Mouse (Mus musculus): ENCODE measurements at regions not wholly inside any gene's neighbourhood (a gene's known extent, or its start where the extent isn't known, plus 50 kb on each side); places are given as distances from the start of the nearest gene placed in this dataset.

DNA sequence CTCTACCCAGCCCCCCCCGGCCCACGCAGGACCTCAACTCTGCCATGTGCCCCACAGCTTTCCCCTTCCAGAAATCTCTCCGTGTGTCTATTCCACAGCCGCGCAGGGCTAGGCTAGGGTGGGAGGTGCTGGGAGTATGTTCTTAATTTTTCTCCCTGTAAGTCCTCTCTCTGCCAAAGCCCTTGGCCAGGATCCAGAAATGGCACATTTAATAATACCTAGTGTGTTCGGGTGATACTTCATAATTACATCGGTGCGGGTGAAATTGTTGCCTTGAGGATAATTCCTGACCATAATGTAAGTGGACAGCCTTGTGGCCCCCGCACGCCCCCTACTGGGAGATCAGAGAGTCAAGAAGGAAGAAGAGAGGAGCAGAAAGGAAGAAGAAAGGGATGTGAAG lies 1093.5 kb downstream of the Mrps31 start:
- peak; percentile 68 to 84 for DNase-seq

DNA sequence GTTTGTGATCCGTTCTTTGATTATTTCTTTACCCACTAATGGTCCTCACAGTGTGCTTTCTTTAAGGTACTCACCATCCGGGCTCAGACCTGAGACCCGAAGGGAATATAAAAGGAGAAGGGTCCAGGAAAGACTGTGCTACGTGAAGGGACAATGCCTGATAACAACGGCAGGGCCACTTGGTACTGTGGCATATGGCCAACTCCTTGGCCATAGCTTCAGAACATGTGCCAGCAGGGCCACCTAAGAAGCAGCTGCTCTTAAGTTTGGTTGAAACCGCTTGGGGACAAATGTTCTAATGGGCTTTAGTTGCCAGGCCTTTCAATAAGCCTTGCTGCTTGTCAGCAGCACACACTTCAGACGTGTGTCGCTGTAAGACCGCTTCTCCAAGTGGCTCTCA lies 1094.1 kb downstream of the Mrps31 start:
- DNase-seq = no peak

DNA sequence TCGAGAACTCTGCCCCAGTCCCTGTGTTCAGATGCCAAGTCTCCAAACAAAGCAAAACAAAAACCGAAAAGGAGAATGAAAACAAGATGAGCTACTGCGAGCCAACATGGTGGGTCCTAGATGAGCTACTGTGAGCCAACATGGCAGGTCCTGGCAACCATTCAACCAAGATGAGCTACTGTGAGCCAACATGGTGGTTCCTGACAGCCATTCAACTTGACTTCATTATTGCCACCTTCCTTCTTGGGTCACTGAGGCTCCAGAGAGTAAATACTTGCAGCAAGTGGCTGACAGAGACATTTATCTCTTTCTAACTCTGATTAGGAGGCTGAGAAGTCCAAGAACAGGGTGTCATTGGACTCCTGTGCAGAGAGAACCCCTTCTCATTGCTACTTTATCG lies 1094.8 kb downstream of the Mrps31 start:
- no peak for DNase-seq

DNA sequence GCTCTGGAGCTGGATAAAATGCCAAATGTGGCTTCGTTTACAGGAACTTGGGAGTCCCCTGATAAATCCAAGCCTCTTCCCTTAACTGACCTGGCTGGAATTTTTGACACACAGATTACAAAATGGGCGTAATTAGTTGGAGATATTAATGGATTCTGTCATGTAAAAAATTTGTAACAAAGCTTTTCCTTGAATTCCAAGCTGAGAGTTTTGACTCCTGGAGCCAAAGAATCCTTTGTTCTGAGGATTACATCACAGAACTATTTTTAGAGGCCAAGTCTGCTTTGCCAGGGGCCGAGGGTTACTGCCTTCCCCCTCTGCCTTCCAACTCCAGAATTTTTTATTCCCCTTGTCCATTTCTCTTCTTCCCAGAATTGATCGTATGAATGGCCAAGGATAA lies 1096.5 kb downstream of the Mrps31 start:
- DNase-seq = no peak

DNA sequence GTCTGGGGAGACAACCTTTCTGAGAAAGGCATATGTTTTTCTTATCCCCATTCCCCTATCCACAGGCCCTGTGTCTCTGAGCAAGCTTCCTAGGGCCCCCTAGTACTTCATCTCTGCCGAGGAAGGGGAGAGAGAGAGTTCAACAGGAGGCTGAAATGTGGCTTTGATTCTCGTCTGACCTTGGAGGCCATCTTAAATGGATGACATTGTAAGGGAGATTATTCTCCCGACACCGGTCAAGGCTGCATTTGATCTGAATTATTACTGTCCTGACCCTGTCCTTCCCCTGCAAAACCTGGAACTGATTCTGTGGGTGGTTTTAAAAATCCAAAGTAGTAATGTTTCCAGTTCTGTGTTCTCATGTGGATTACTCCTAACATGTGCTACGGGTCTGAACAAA lies 1098.9 kb downstream of the Mrps31 start:
- DNase-seq = peak; percentile 45 to 46

DNA sequence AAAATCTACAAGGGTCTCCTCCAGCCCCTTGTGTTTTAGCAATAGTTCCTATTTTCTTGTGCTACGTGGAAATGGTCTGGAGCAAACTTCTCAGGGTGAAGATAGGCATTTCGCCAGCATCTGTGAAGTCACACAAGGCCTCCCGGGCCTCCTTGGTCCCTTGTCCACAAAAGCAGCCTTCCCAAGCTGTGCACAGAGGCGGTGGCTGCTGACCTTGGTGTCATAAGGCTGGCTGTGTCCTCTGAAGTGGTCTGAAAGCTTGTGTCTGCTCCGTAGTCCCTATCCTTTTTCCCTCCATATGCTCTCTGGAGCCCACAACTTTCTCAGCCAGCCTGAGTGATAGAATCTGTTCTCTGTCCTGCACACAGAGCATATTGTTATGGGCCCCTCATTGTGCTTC lies 1099.4 kb downstream of the Mrps31 start:
- DNase-seq = peak; percentile 40 to 42

DNA sequence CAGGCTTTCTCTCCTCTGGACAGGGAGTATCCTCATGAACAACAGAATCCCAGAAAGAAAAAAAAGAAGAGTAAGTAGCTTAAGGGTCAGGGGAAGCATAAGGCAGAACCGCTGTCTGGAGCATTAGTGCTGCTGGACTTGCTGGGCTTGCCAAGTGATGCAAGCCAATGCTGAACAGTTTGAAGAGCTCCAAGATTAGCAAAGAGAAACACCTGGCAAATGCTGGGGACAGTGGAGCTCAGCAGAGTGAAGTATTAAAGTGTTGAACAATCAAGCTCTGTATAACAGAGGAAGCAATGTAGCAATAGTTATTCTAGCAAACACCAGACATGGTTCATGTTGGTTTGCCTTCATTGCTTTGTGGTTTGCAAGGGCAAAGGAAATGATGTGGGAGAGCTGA lies 1100.1 kb downstream of the Mrps31 start:
- DNase-seq = no peak

DNA sequence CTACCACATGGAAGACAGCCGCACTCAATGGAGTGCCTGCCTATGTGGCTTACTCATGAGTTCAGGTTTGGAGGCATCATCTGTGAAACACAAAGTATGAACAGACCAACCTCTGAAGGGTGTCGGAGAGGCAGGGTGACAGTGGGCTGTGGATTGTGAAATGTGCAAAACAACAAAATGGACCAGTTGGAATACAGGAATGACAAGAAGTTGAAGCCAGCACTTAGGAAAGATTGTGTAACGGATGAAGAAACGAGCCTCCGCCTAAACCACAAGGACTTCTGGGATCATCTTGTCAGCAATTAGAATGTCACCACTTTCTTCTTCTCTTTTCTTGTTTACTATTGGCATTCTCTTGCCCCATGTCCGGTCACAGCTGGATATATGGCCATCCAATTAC lies 1100.6 kb downstream of the Mrps31 start:
- no peak for DNase-seq

DNA sequence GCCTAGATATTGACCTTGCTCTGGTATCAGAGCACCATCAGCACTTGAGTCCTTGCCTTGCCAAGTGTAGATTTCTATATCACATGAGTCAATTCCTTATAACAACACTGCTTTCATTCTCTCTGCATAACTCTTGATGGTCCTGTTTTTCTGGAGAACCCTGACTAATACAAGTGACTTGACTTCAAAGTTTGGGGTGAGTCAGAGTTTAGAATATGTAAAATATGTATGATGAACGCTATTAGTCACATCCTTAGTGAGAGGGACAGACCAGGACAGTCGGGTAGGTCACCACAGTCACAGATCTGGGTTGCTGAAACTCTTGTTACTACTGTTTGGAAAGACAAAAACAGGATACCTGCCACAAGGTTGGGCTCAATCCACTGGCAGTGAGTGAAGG lies 1105.3 kb downstream of the Mrps31 start:
- DNase-seq = no peak

DNA sequence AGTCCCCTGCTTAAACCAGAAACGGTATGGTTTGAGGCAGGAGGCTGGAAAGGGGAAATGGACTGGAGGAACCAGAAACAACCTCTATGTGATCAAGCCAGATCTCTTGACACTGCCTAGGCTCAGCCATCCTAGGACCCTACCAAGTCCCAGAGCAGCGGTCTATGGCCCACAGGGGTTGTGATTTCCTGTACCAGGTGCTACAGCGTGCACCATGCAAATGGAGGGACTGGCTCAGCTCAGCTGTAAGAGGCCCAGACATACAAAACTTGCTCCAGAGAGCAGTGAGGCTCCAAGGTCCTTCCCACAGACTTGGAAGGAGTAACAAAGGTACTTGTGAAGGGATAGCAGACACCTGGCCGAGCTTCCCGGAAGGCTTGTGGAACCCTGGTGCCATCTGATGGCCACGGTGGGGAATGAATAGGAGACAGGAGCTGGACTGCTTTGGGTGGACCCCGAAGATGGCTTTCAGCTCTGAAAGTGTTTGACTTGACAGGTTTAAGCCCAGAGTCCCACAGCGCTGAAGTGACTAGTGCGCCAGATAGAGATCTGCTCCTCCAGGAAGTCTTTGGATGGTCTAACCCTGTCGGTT lies 1120.5 kb downstream of the Mrps31 start:
- DNase-seq = peak; percentile 54 to 62

DNA sequence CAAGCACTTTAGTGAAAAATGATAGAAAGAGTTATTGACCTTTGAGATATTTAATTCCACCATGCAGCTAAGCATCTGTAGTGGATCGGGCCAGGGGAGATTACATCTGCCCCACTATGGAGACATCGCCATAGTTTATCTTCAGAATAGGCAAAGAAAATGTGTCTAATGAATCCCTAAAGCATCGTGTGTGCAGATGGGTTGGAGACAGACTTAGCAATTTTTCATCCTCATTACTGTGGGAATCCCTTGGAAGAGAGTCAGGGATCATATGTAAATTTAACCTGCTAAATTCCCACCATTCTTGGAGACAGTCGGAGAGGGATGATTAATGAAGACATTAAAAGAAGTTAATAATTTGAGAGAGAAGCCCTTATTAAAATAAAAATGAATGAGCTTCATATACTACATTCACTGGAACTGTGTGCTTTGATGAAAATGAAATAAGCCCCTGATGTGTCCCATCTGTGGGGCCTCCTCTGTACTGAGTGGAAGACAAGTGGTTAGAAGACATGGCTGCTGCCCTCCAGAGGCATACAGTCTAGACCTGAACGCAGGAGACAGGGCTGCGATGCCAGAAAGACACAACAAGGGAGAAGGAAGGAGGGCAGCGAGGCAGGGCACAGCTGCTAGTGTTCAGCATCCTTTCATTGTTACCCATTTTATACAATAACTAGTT lies 1126.7 kb downstream of the Mrps31 start:
- no peak for DNase-seq

DNA sequence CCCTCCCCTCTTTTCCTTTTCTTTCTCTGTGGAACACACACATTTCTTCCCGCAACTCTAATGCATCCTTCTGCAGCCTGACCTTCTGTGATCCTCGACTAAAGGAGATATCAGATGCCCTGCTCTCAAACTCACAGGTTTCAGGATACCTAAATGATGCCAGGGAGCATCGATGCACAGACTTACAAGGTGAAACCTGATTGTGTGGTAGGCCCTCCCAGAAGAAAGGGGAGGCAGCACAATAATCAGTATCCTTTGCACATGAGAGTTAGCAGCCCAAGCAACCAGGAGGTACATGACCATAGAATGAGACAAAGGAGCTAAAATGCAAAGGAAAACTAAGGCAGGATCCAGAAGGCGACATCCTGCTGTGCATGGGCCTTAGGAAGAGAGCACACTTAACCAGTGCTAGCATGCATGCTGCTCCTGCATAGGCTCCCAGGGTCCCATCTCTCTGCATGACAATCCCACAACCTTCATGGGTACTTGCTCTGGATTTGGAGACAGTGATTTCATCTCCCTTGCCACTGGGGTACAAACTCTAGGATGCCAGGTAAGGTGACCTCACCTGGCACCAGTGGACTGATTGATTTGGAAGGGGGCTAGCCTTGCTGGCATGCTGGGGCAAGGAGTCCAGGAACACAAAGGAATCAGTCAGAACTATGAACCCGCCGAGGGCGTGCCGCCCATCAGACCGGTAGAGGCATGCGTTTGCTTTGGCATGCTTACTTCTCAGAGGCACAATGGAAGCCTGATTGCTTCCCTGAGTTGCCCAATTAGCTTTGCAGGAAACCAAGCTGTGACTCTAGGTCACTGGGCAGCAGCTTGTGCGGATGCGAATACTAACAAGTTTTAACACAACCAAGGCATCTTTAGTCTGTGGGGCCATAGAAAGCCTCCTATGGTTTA lies 1142.7 kb downstream of the Mrps31 start:
- no peak for DNase-seq

DNA sequence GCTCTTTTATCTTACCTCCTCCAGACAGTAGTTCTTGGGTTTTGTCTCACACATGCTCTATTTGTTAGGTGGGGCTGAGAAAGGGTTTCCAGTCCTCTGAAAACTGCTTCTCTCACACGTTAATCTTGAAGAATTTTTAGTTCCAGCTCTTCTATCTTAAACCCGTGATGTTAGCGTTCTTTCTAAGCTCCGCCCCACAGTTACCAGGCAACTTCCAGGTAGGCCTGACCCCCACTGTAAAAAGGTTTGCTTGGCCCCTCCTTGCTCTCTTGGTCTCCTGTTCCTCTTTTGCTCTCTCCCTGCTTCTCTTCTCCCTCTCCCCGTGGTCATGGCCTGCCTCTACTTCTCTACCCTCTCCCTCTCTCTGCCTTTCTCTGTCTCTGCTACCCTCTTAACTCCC lies 1149.7 kb downstream of the Mrps31 start:
- DNase-seq = no peak

DNA sequence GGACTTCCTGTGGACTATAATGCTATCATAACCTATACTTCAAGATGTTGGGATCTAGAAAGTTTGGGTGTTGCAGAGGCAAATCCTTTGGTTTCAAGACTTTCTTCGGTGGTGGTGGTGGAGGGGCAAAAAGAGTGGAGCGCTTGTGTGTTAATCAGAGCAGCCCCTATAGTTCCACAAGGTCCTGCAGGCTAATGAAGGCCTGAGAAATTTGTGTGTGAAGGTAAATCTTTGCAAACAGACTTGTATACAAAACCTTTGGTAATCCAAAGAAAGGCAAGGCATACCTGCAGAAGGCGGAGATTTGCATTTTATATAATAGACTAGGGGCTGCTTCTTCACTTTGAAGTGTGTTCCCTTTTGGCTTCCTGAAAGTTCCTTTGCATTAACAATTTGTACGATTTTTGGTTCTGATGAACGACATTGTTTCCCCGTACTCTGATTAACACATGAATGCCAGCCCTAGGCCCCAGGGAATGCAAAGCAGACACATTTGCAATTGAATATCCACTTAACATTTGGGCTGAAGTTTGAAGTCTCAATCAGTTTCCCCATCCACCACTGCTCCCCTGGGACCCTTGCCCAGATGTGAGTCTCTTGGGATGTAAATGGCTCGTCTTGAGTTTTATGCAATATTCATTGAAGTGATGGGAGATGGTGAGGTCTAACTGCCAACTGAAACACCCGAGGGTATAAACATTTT lies 1150.7 kb downstream of the Mrps31 start:
- no peak for DNase-seq

DNA sequence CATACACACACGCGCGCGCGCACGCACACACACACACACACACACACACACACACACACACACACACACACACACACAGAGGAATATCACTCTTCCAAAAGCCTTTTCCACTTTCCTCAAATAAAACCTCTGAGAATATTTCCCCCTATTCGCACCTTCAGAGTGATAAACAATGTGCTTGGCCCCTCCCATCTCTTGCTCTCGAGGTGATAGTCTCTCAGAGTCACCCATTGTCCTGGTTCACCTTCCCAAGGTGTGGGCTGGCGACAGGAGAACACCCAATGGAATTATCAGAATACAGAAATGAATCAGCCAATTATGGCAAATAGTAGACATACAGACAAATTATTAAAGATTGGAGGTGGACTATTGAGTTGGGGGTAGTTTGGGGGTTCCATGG lies 1151.3 kb downstream of the Mrps31 start:
- DNase-seq = no peak

DNA sequence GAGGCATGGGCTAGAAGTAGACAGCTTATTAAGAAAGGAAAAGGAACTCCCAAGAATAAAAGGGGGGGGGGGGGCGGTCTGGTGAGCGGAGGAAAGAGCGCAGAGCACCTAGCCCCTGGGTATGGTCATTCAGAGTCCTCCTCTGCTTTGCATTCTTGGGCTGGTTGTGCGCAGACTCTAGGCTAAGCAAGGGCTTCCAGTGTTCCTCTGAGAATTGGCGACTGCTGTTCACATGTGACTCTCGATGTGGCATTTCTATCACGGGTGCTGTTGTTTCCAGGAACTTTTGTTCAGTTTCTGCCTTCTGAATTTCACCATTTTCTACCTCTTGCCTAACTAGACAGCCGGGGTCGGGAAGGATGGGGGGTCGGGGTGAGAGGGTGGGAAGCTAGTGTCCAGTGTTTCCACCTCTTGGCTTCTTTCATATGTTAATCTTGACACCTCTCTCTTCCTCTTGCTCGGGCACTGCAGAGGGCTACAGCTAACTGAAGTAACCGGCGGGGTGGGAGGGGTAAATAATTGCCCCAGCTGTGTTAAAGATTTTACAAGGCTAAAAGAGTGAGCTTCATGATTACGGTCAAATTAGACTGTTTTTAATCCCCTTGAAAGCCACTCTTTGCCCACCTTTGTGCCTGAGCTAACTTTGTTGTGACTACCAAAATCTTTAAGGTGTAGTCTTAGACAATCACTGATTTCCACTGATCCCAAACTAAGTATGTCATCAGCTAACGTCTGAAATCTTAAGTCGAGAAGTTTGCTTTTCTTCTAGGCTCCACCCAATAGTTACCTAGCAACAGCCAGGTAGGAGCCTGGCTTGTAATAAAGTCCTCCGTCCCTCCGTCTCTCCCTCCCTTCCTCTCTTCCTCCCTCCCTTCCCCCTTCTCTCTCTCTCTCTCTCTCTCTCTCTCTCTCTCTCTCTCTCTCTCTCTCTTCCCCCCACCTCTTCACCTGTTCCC lies 1152.2 kb downstream of the Mrps31 start:
- peak in 1 of 2 experiments; percentile 5 for DNase-seq

DNA sequence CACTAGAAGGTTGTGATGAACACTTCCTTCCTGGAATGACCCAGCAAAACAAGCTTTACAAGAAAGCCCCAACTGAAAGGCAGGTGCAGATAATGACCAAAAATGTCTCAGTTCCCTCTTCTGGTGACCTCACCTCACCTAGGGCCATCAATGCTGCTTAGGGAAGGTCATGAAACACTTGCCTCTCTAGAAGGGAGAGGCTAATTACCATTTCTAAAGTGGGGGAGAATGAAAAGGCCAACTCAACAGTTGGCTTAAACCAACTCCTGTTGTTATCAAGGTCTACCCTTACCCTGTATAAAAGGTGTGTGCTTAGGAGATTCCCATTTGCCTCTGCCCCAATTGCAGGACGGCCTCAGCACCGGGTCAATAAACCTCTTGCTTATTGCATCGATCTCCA lies 1156.7 kb downstream of the Mrps31 start:
- DNase-seq = no peak

DNA sequence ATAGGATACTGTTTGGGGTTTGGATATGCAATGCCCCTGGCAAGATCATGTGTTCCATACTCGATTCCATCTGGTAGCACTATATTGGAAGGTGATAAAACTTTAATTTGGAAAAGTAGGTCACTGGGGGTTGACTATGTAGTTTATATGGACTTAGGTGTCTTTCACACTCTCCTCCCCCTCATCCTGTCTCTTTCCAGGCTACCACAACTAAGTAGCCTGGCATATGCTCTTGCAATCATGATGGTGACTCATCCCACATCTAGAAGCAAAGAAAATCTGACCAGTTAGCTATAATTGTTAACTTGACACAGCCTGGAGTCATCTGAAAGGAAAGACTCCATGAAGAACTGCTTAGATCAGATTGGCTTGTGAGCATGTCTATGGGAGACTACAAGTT lies 1154.3 kb downstream of the Adam3 start:
- DNase-seq = no peak

DNA sequence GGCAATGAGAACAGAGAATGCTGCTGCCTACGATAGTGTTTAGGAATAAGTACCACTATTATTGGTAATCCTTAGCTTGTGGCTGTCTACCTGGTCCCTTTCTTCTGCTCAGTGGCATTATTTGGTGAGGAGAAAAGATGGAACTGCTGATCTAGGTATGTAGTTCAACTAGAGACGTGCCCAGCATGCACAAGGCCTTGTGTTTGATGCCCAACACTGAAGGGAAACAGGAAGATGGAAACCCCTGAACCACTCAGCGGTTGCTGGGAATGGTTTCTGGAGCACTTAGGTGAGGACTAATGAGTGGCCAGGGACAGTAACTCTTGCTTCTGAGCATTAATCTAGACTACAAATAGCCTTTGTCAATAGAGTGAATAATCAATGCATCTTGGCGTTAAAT lies 1145.5 kb downstream of the Adam3 start:
- DNase-seq = no peak

DNA sequence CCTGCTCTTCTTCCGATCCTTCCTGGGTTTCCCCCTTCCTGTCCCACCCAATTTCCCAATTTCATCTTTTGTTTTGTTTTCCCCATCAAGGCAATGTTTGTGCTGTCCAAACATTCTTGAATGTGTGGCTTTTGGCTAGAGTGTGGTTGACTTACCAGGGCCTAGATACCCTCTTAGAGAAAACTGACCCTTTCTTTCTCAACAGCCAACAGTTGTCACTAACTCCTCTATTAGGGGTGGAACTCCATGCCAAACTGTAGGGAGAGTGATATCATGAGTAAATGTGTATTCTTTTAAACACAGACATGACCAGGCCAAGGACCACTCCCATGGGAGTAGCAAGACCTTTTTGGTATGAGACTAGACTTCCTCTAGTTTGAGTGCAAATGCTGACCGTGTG lies 1145.0 kb downstream of the Adam3 start:
- DNase-seq = no peak
